Mouse (Mus musculus): ENCODE measurements around the gene Abhd2. TPM values are rescaled to one million over a fixed set of nuclear protein-coding genes. Genes with fewer than 3 reads are reported as not detected.

The Abhd2 gene
- 12.8 and 12.9 TPM in 2 replicates for polyA plus RNA-seq (2016; fragmentation: Nextera tagmentation; extraction: Ambion mirVana)

- H3K36me3 ChIP-seq, result no peaks in the 10 kb centered on the region
- peaks cover 36% of the 10 kb centered on the region for H3K4me1 ChIP-seq
- H3K9me3 ChIP-seq, result no peaks in the 10 kb centered on the region
- H3K27ac ChIP-seq, result peak within 1 kb of the TSS; percentile 62; the same call in 1 of the 2 replicates
- peak within 1 kb of the TSS; percentile 81 for H3K4me2 ChIP-seq (replicated peaks)
- under 1% methylated on average over 54 of the region's 54 CpGs for WGBS
- peak; percentile 100 for ATAC-seq (ENCODE audit: low FRiP score, low read depth)
- H3K27me3 ChIP-seq (replicated peaks), result no peaks in the 10 kb centered on the region
- H3K9ac ChIP-seq, result peak within 1 kb of the TSS; percentile 75
- peak within 1 kb of the TSS; percentile 79 for H3K4me3 ChIP-seq
These were observed at the start of gene Abhd2 for GRCm38 (mm10) chr7:79272789-79273718. Gene Abhd2, plus strand, starts transcription at chr7:79273199.

GRCm38 (mm10) chr7:79225477-79225876, 47.5 kb upstream of the Abhd2 start:
- H3K9ac ChIP-seq, result no peak overlapping the region
- H3K4me1 ChIP-seq, result no peaks in the 10 kb centered on the region
- ATAC-seq (ENCODE audit: low FRiP score, low read depth), result no peak
- H3K4me3 ChIP-seq, result no peak overlapping the region
- WGBS, result 87% methylated on average over 8 of the region's 8 CpGs
- no peaks in the 10 kb centered on the region for H3K36me3 ChIP-seq
- H3K27ac ChIP-seq, result no peak overlapping the region
- H3K9me3 ChIP-seq, result no peaks in the 10 kb centered on the region
- no peaks in the 10 kb centered on the region for H3K27me3 ChIP-seq (replicated peaks)
- H3K4me2 ChIP-seq (replicated peaks), result no peak overlapping the region

GRCm38 (mm10) chr7:79226172-79226571, 46.8 kb upstream of the Abhd2 start:
- H3K4me2 ChIP-seq (replicated peaks), result no peak overlapping the region
- H3K36me3 ChIP-seq, result no peaks in the 10 kb centered on the region
- H3K4me1 ChIP-seq, result no peaks in the 10 kb centered on the region
- H3K9ac ChIP-seq, result no peak overlapping the region
- no peak for ATAC-seq (ENCODE audit: low FRiP score, low read depth)
- H3K27me3 ChIP-seq (replicated peaks), result no peaks in the 10 kb centered on the region
- no peak overlapping the region for H3K27ac ChIP-seq
- no peak overlapping the region for H3K4me3 ChIP-seq
- no peaks in the 10 kb centered on the region for H3K9me3 ChIP-seq
- WGBS, result 85% methylated on average over 5 of the region's 5 CpGs

GRCm38 (mm10) chr7:79226834-79227486, 46.0 kb upstream of the Abhd2 start:
- H3K27ac ChIP-seq, result no peak overlapping the region
- H3K4me2 ChIP-seq (replicated peaks), result no peak overlapping the region
- H3K4me3 ChIP-seq, result no peak overlapping the region
- H3K4me1 ChIP-seq, result no peaks in the 10 kb centered on the region
- WGBS, result 86% methylated on average over 9 of the region's 10 CpGs
- no peaks in the 10 kb centered on the region for H3K9me3 ChIP-seq
- H3K27me3 ChIP-seq (replicated peaks), result no peaks in the 10 kb centered on the region
- no peaks in the 10 kb centered on the region for H3K36me3 ChIP-seq
- no peak for ATAC-seq (ENCODE audit: low FRiP score, low read depth)
- no peak overlapping the region for H3K9ac ChIP-seq

GRCm38 (mm10) chr7:79228471-79228870, 44.5 kb upstream of the Abhd2 start:
- ATAC-seq (ENCODE audit: low FRiP score, low read depth), result no peak
- Histone ChIP-seq H3K4me2 (replicated peaks) (no peak overlapping the region), H3K4me3 (no peak overlapping the region), H3K4me1 (no peaks in the 10 kb centered on the region), H3K36me3 (no peaks in the 10 kb centered on the region), H3K27ac (no peak overlapping the region), H3K9me3 (no peaks in the 10 kb centered on the region), H3K9ac (no peak overlapping the region), H3K27me3 (replicated peaks) (no peaks in the 10 kb centered on the region)
- 29% methylated on average over 9 of the region's 9 CpGs for WGBS

- 87% methylated on average over 2 of the region's 2 CpGs for WGBS
- no peaks in the 10 kb centered on the region for H3K4me1 ChIP-seq
- no peaks in the 10 kb centered on the region for H3K36me3 ChIP-seq
- no peak overlapping the region for H3K9ac ChIP-seq
- H3K9me3 ChIP-seq, result no peaks in the 10 kb centered on the region
- no peaks in the 10 kb centered on the region for H3K27me3 ChIP-seq (replicated peaks)
- no peak overlapping the region for H3K4me3 ChIP-seq
- no peak overlapping the region for H3K4me2 ChIP-seq (replicated peaks)
- no peak overlapping the region for H3K27ac ChIP-seq
- no peak for ATAC-seq (ENCODE audit: low FRiP score, low read depth)
These were observed 41.4 kb upstream of the Abhd2 start for GRCm38 (mm10) chr7:79231577-79231976.

GRCm38 (mm10) chr7:79232048-79232447, 41.0 kb upstream of the Abhd2 start:
- Histone ChIP-seq H3K9me3 (no peaks in the 10 kb centered on the region), H3K27me3 (replicated peaks) (no peaks in the 10 kb centered on the region), H3K9ac (no peak overlapping the region), H3K4me3 (no peak overlapping the region), H3K4me2 (replicated peaks) (no peak overlapping the region), H3K27ac (no peak overlapping the region), H3K36me3 (no peaks in the 10 kb centered on the region), H3K4me1 (no peaks in the 10 kb centered on the region)
- 89% methylated on average over 10 of the region's 10 CpGs for WGBS
- no peak for ATAC-seq (ENCODE audit: low FRiP score, low read depth)

- H3K36me3 ChIP-seq, result no peaks in the 10 kb centered on the region
These were observed 34.3 kb upstream of the Abhd2 start for GRCm38 (mm10) chr7:79238741-79239140.

GRCm38 (mm10) chr7:79241931-79242625, 30.9 kb upstream of the Abhd2 start:
- WGBS, result 78% methylated on average over 10 of the region's 10 CpGs
- H3K27me3 ChIP-seq (replicated peaks), result 0 out of 2 replicates have a peak, but pooled peaks cover 3% of the 10 kb centered on the region
- H3K27ac ChIP-seq, result no peak overlapping the region
- H3K4me3 ChIP-seq, result no peak overlapping the region
- no peak overlapping the region for H3K4me2 ChIP-seq (replicated peaks)
- no peaks in the 10 kb centered on the region for H3K4me1 ChIP-seq
- no peak overlapping the region for H3K9ac ChIP-seq
- ATAC-seq (ENCODE audit: low FRiP score, low read depth), result no peak
- H3K36me3 ChIP-seq, result no peaks in the 10 kb centered on the region
- H3K9me3 ChIP-seq, result no peaks in the 10 kb centered on the region

More at GRCm38 (mm10) chr7:79238741-79239140, 34.3 kb upstream of the Abhd2 start:
- Histone ChIP-seq H3K4me1 (no peaks in the 10 kb centered on the region), H3K4me2 (replicated peaks) (no peak overlapping the region), H3K27me3 (replicated peaks) (0 out of 2 replicates have a peak, but pooled peaks cover 3% of the 10 kb centered on the region), H3K9me3 (no peaks in the 10 kb centered on the region), H3K27ac (no peak overlapping the region), H3K9ac (no peak overlapping the region), H3K4me3 (no peak overlapping the region)
- 83% methylated on average over 5 of the region's 5 CpGs for WGBS
- no peak for ATAC-seq (ENCODE audit: low FRiP score, low read depth)

GRCm38 (mm10) chr7:79243236-79243635, 29.8 kb upstream of the Abhd2 start:
- Histone ChIP-seq H3K4me2 (replicated peaks) (no peak overlapping the region), H3K9ac (no peak overlapping the region), H3K4me3 (no peak overlapping the region), H3K27ac (no peak overlapping the region), H3K4me1 (peaks cover 4% of the 10 kb centered on the region; the same call in 1 of the 2 replicates), H3K9me3 (no peaks in the 10 kb centered on the region), H3K36me3 (no peaks in the 10 kb centered on the region), H3K27me3 (replicated peaks) (0 out of 2 replicates have a peak, but pooled peaks cover 3% of the 10 kb centered on the region)
- ATAC-seq (ENCODE audit: low FRiP score, low read depth), result no peak
- 67% methylated on average over 4 of the region's 4 CpGs for WGBS

GRCm38 (mm10) chr7:79246039-79246670, 26.8 kb upstream of the Abhd2 start:
- ATAC-seq (ENCODE audit: low FRiP score, low read depth), result 0 out of 2 replicates have a peak, but pooled peaks have one; percentile 58
- Histone ChIP-seq H3K36me3 (no peaks in the 10 kb centered on the region), H3K27me3 (replicated peaks) (0 out of 2 replicates have a peak, but pooled peaks cover 3% of the 10 kb centered on the region), H3K4me1 (peaks cover 4% of the 10 kb centered on the region; the same call in 1 of the 2 replicates), H3K9me3 (no peaks in the 10 kb centered on the region), H3K9ac (no peak overlapping the region), H3K4me2 (replicated peaks) (peak overlapping the region; percentile 53), H3K27ac (no peak overlapping the region), H3K4me3 (no peak overlapping the region)
- 17% methylated on average over 18 of the region's 18 CpGs for WGBS
